Mouse (Mus musculus): Measurements from ENCODE around the gene Mb. TPM values are rescaled to one million over a fixed set of nuclear protein-coding genes. Genes with fewer than 3 reads are reported as not detected.

The Mb gene
- 0.66 TPM in 2 replicates for polyA plus RNA-seq (2015; fragmentation: Nextera tagmentation; extraction: Ambion mirVana)

GRCm38 (mm10) chr15:77050570-77050969 lies at the start of gene Mb:
TSS of gene Mb (minus strand) at chr15:77050670.
- H3K9me3 ChIP-seq, result no peaks in the 10 kb centered on the region
- H3K4me2 ChIP-seq, result no peak within 1 kb of the TSS
- H3K27me3 ChIP-seq (replicated peaks), result no peaks in the 10 kb centered on the region
- H3K4me3 ChIP-seq, result no peak within 1 kb of the TSS
- no peak for ATAC-seq (replicated peaks)
- 0 out of 2 replicates have a peak, but pooled peaks cover 7% of the 10 kb centered on the region for H3K4me1 ChIP-seq
- no peaks in the 10 kb centered on the region for H3K36me3 ChIP-seq (replicated peaks)
- H3K9ac ChIP-seq, result no peak within 1 kb of the TSS
- 91% methylated on average over 10 of the region's 10 CpGs for WGBS
- no peak within 1 kb of the TSS for H3K27ac ChIP-seq

GRCm38 (mm10) chr15:77099756-77100155 lies 49.3 kb upstream of the Mb start:
- ATAC-seq (replicated peaks), result no peak
- Histone ChIP-seq H3K27me3 (replicated peaks) (no peaks in the 10 kb centered on the region), H3K4me2 (no peak overlapping the region), H3K4me1 (0 out of 2 replicates have a peak, but pooled peaks cover 3% of the 10 kb centered on the region), H3K36me3 (replicated peaks) (peaks cover 18% of the 10 kb centered on the region), H3K27ac (no peak overlapping the region), H3K9me3 (no peaks in the 10 kb centered on the region), H3K9ac (no peak overlapping the region), H3K4me3 (no peak overlapping the region)
- 72% methylated on average over 3 of the region's 3 CpGs for WGBS

- no peak overlapping the region for H3K4me2 ChIP-seq
- H3K4me3 ChIP-seq, result no peak overlapping the region
- peaks cover 18% of the 10 kb centered on the region for H3K36me3 ChIP-seq (replicated peaks)
- H3K27ac ChIP-seq, result no peak overlapping the region
- no peaks in the 10 kb centered on the region for H3K4me1 ChIP-seq
- H3K9me3 ChIP-seq, result no peaks in the 10 kb centered on the region
- no peaks in the 10 kb centered on the region for H3K27me3 ChIP-seq (replicated peaks)
- no peak overlapping the region for H3K9ac ChIP-seq
- no peak for ATAC-seq (replicated peaks)
- WGBS, result 84% methylated on average over 6 of the region's 6 CpGs
These were observed 46.9 kb upstream of the Mb start for GRCm38 (mm10) chr15:77097358-77097757.

GRCm38 (mm10) chr15:77095216-77095615 lies 44.7 kb upstream of the Mb start:
- no peak overlapping the region for H3K4me2 ChIP-seq
- no peak overlapping the region for H3K9ac ChIP-seq
- peaks cover 23% of the 10 kb centered on the region for H3K36me3 ChIP-seq (replicated peaks)
- H3K4me3 ChIP-seq, result no peak overlapping the region
- ATAC-seq (replicated peaks), result no peak
- no peaks in the 10 kb centered on the region for H3K27me3 ChIP-seq (replicated peaks)
- no peaks in the 10 kb centered on the region for H3K9me3 ChIP-seq
- 100% methylated on average over 1 of the region's 1 CpGs for whole genome bisulfite sequencing
- no peaks in the 10 kb centered on the region for H3K4me1 ChIP-seq
- H3K27ac ChIP-seq, result no peak overlapping the region

- Histone ChIP-seq H3K4me1 (0 out of 2 replicates have a peak, but pooled peaks cover 4% of the 10 kb centered on the region), H3K4me2 (no peak overlapping the region), H3K36me3 (replicated peaks) (peaks cover 23% of the 10 kb centered on the region), H3K4me3 (no peak overlapping the region), H3K27me3 (replicated peaks) (no peaks in the 10 kb centered on the region), H3K9ac (no peak overlapping the region), H3K9me3 (no peaks in the 10 kb centered on the region), H3K27ac (no peak overlapping the region)
- no peak for ATAC-seq (replicated peaks)
- 94% methylated on average over 13 of the region's 13 CpGs for WGBS
These were observed 44.0 kb upstream of the Mb start for GRCm38 (mm10) chr15:77094431-77094830.

- H3K4me2 ChIP-seq, result no peak overlapping the region
- peaks cover 8% of the 10 kb centered on the region; the same call in 1 of the 2 replicates for H3K36me3 ChIP-seq (replicated peaks)
- no peaks in the 10 kb centered on the region for H3K9me3 ChIP-seq
- no peak for ATAC-seq (replicated peaks)
- H3K27me3 ChIP-seq (replicated peaks), result no peaks in the 10 kb centered on the region
- H3K27ac ChIP-seq, result no peak overlapping the region
- H3K9ac ChIP-seq, result no peak overlapping the region
- 73% methylated on average over 4 of the region's 4 CpGs for WGBS
- H3K4me3 ChIP-seq, result no peak overlapping the region
- H3K4me1 ChIP-seq, result 0 out of 2 replicates have a peak, but pooled peaks cover 8% of the 10 kb centered on the region
These were observed 40.9 kb upstream of the Mb start for GRCm38 (mm10) chr15:77091394-77091793.

- Histone ChIP-seq H3K4me3 (no peak overlapping the region), H3K9me3 (no peaks in the 10 kb centered on the region), H3K4me2 (no peak overlapping the region), H3K27me3 (replicated peaks) (no peaks in the 10 kb centered on the region), H3K9ac (no peak overlapping the region), H3K36me3 (replicated peaks) (peaks cover 14% of the 10 kb centered on the region; the same call in 1 of the 2 replicates), H3K27ac (no peak overlapping the region), H3K4me1 (0 out of 2 replicates have a peak, but pooled peaks cover 8% of the 10 kb centered on the region)
- no peak for ATAC-seq (replicated peaks)
- WGBS, result 86% methylated on average over 5 of the region's 5 CpGs
These were observed 40.1 kb upstream of the Mb start for GRCm38 (mm10) chr15:77090531-77090930.

- WGBS, result 56% methylated on average over 11 of the region's 11 CpGs
- Histone ChIP-seq H3K36me3 (replicated peaks) (peaks cover 20% of the 10 kb centered on the region; the same call in 1 of the 2 replicates), H3K27ac (no peak overlapping the region), H3K27me3 (replicated peaks) (no peaks in the 10 kb centered on the region), H3K9ac (no peak overlapping the region), H3K4me1 (0 out of 2 replicates have a peak, but pooled peaks cover 8% of the 10 kb centered on the region), H3K4me2 (no peak overlapping the region), H3K4me3 (no peak overlapping the region), H3K9me3 (no peaks in the 10 kb centered on the region)
- ATAC-seq (replicated peaks), result no peak
These were observed 38.8 kb upstream of the Mb start for GRCm38 (mm10) chr15:77089249-77089648.

- 100% methylated on average over 1 of the region's 1 CpGs for WGBS
- ATAC-seq (replicated peaks), result no peak
- H3K9ac ChIP-seq, result no peak overlapping the region
- H3K4me1 ChIP-seq, result 0 out of 2 replicates have a peak, but pooled peaks cover 8% of the 10 kb centered on the region
- H3K9me3 ChIP-seq, result no peaks in the 10 kb centered on the region
- peaks cover 23% of the 10 kb centered on the region; the same call in 1 of the 2 replicates for H3K36me3 ChIP-seq (replicated peaks)
- no peak overlapping the region for H3K27ac ChIP-seq
- no peak overlapping the region for H3K4me3 ChIP-seq
- no peak overlapping the region for H3K4me2 ChIP-seq
- no peaks in the 10 kb centered on the region for H3K27me3 ChIP-seq (replicated peaks)
These were observed 36.0 kb upstream of the Mb start for GRCm38 (mm10) chr15:77086488-77086887.

- no peak overlapping the region for H3K4me3 ChIP-seq
- H3K4me2 ChIP-seq, result no peak overlapping the region
- H3K4me1 ChIP-seq, result 0 out of 2 replicates have a peak, but pooled peaks cover 8% of the 10 kb centered on the region
- H3K9me3 ChIP-seq, result no peaks in the 10 kb centered on the region
- 93% methylated on average over 7 of the region's 7 CpGs for WGBS
- no peak for ATAC-seq (replicated peaks)
- H3K9ac ChIP-seq, result no peak overlapping the region
- peaks cover 21% of the 10 kb centered on the region; the same call in 1 of the 2 replicates for H3K36me3 ChIP-seq (replicated peaks)
- H3K27ac ChIP-seq, result no peak overlapping the region
- H3K27me3 ChIP-seq (replicated peaks), result no peaks in the 10 kb centered on the region
These were observed 35.3 kb upstream of the Mb start for GRCm38 (mm10) chr15:77085818-77086217.

GRCm38 (mm10) chr15:77081454-77081853 lies 31.0 kb upstream of the Mb start:
- Histone ChIP-seq H3K4me2 (no peak overlapping the region), H3K9ac (no peak overlapping the region), H3K4me1 (0 out of 2 replicates have a peak, but pooled peaks cover 6% of the 10 kb centered on the region), H3K27ac (no peak overlapping the region), H3K27me3 (replicated peaks) (no peaks in the 10 kb centered on the region), H3K4me3 (no peak overlapping the region), H3K9me3 (no peaks in the 10 kb centered on the region), H3K36me3 (replicated peaks) (peaks cover 35% of the 10 kb centered on the region; the same call in 1 of the 2 replicates)
- no peak for ATAC-seq (replicated peaks)
- WGBS, result 87% methylated on average over 5 of the region's 5 CpGs

GRCm38 (mm10) chr15:77080684-77081254 lies 30.3 kb upstream of the Mb start:
- H3K27ac ChIP-seq, result no peak overlapping the region
- no peak overlapping the region for H3K9ac ChIP-seq
- peaks cover 38% of the 10 kb centered on the region; the same call in 1 of the 2 replicates for H3K36me3 ChIP-seq (replicated peaks)
- H3K4me2 ChIP-seq, result no peak overlapping the region
- WGBS, result 85% methylated on average over 14 of the region's 14 CpGs
- no peaks in the 10 kb centered on the region for H3K9me3 ChIP-seq
- no peaks in the 10 kb centered on the region for H3K27me3 ChIP-seq (replicated peaks)
- ATAC-seq (replicated peaks), result no peak
- H3K4me3 ChIP-seq, result no peak overlapping the region
- H3K4me1 ChIP-seq, result 0 out of 2 replicates have a peak, but pooled peaks cover 6% of the 10 kb centered on the region

Measured in midbrain, embryonic 15.5 days (tissue).